Mouse (Mus musculus): ENCODE data around the gene Spock2.
"Not testable (repeated sequence)": the region's sequence is repeated elsewhere in the genome, so short reads cannot be mapped to it uniquely, and the experiment has no call there.

The Spock2 gene

DNA sequence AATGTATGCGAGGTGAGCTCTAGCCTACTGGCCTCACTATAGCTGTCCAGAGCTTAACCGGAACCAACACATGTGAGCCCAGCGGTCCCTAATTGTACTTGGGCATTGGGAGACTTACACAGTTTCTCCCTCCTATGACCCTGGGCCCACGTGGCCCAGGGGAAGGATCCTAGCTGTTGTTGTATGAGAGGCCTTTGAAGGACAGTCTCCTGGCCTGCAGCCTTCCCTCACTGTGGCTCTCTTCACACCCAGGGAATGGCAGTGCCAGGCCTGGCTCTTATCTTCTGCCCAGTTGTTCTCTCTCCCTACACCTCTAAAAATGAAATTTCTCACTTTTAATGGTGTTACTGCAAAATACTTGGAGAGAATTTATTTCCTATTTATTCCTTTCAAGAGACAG is 11.0 kb downstream of the Spock2 start:
- Histone ChIP-seq H3K27me3 (ENCODE audit: control insufficient read depth, insufficient read depth, low read length, poor library complexity, severe bottlenecking) (no peaks in the 10 kb centered on the region), H3K36me3 (ENCODE audit: control insufficient read depth, insufficient read depth, low read length, poor library complexity, severe bottlenecking) (no peaks in the 10 kb centered on the region)
- DNase-seq (ENCODE audit: low read depth, low spot score): no peak

DNA sequence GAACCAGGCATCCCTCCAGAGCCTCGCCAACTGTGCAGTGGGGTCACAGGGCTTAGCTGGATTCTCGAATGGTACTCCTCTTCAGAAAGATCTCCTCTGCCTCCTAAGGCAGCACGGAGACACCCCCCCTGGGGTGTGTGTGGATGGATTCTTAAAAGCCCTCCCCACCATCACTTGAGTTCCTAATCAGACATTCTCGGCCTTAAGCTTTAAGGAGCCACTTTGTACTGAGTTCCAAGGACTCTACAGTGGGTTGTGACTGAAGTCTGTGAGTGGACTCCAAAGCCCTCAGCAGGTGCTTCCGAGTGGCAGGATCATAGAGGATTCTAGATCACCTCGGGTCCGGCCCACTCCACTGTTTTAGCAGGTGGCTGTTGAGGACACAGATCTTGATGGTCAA is 12.4 kb downstream of the Spock2 start:
- H3K36me3 ChIP-seq (ENCODE audit: control insufficient read depth, insufficient read depth, low read length, poor library complexity, severe bottlenecking): no peaks in the 10 kb centered on the region
- no peaks in the 10 kb centered on the region for H3K27me3 ChIP-seq (ENCODE audit: control insufficient read depth, insufficient read depth, low read length, poor library complexity, severe bottlenecking)
- DNase-seq (ENCODE audit: low read depth, low spot score): no peak

DNA sequence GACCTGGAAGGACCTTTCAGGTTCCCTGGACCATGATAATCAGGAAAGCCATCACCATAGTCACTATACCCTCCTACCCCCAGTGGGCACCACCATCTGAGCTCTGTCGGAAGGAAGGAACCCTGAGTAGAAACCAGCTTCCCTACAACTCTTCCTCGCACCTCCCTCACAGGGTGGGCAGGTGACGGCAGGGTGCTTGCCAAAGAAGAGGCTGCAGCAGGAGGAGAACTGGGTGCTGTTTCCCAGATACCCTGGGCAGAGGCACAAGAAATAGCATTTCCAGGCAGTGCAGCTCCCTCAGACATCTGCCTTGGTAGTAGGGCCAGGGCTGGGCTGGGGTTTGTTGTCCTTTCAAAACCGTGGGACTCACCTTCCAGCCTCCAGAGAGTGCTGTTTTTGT is 14.6 kb downstream of the Spock2 start:
- no peaks in the 10 kb centered on the region for H3K27me3 ChIP-seq (ENCODE audit: control insufficient read depth, insufficient read depth, low read length, poor library complexity, severe bottlenecking)
- no peak for DNase-seq (ENCODE audit: low read depth, low spot score)
- H3K36me3 ChIP-seq (ENCODE audit: control insufficient read depth, insufficient read depth, low read length, poor library complexity, severe bottlenecking): no peaks in the 10 kb centered on the region

- H3K36me3 ChIP-seq (ENCODE audit: control insufficient read depth, insufficient read depth, low read length, poor library complexity, severe bottlenecking): no peaks in the 10 kb centered on the region
- peak; percentile 52 for DNase-seq (ENCODE audit: low read depth, low spot score)
- H3K27me3 ChIP-seq (ENCODE audit: control insufficient read depth, insufficient read depth, low read length, poor library complexity, severe bottlenecking): no peaks in the 10 kb centered on the region
Observed at GRCm38 (mm10) chr10:60124078-60124477, 18.1 kb downstream of the Spock2 start.

DNA sequence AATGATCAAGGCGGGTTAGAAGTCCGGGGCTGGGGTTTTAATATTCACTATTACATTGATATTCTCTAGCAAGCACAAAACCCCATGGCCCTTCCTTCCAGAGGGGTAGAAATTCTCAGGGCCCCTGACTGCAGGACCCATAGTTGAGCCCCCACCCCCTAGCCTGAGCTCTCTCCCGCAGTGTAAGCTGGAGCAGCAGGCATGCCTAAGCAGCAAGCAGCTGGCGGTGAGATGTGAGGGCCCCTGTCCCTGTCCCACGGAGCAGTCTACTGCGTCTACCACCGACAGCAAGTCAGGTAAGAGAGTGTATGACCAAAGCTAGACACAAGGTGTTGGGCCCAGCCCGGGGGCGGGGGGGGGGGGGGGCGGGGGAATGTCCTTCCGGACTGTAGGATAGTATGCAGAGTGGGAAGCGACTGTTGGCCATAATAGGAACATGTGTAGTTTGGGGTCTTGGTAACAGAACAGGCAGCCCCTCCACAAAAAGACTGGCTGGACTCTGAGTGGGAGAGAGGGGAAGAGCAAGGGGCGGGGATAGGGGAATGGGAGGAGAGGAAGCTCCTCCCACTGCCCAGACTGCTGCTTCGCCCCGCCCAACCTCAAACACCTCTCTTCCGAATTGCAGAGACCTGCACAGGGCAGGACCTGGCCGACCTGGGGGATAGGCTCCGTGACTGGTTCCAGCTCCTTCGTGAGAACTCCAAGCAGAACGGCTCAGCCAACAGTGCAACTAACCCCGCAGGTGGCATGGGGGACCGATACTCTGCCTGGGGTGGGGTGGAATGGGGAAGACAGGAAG is 19.7 kb downstream of the Spock2 start:
- no peaks in the 10 kb centered on the region for H3K36me3 ChIP-seq (ENCODE audit: control insufficient read depth, insufficient read depth, low read length, poor library complexity, severe bottlenecking)
- DNase-seq (ENCODE audit: low read depth, low spot score): peak; percentile 26
- H3K27me3 ChIP-seq (ENCODE audit: control insufficient read depth, insufficient read depth, low read length, poor library complexity, severe bottlenecking): no peaks in the 10 kb centered on the region

GRCm38 (mm10) chr10:60128287-60128686 is 22.3 kb downstream of the Spock2 start:
- DNase-seq (ENCODE audit: low read depth, low spot score): no peak
- H3K27me3 ChIP-seq (ENCODE audit: control insufficient read depth, insufficient read depth, low read length, poor library complexity, severe bottlenecking): no peaks in the 10 kb centered on the region
- H3K36me3 ChIP-seq (ENCODE audit: control insufficient read depth, insufficient read depth, low read length, poor library complexity, severe bottlenecking): no peaks in the 10 kb centered on the region

GRCm38 (mm10) chr10:60130504-60130903 is 24.5 kb downstream of the Spock2 start:
- Histone ChIP-seq H3K27me3 (ENCODE audit: control insufficient read depth, insufficient read depth, low read length, poor library complexity, severe bottlenecking) (no peaks in the 10 kb centered on the region), H3K36me3 (ENCODE audit: control insufficient read depth, insufficient read depth, low read length, poor library complexity, severe bottlenecking) (no peaks in the 10 kb centered on the region)
- no peak for DNase-seq (ENCODE audit: low read depth, low spot score)

DNA sequence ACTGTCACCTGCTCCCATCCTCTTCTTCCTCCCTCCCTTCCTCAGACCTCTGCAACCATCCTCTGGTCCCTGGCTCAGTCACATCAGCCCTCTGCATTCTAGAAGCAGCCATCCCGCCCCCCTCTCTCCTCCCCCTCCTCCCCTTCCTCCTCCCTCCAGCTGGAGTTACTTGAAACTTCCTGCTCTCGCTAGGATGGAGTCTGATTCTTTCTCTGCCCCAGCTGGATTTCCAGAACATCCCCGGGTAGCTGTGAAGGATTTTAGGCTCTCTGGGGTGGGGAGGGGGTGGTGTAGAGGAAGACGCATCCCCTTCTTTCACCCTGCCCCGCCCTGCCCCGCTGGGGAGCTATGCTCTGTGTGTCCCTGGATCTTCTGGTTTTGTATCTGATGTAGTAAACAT is 27.5 kb downstream of the Spock2 start:
- DNase-seq (ENCODE audit: low read depth, low spot score): no peak
- no peaks in the 10 kb centered on the region for H3K36me3 ChIP-seq (ENCODE audit: control insufficient read depth, insufficient read depth, low read length, poor library complexity, severe bottlenecking)
- H3K27me3 ChIP-seq (ENCODE audit: control insufficient read depth, insufficient read depth, low read length, poor library complexity, severe bottlenecking): no peaks in the 10 kb centered on the region

DNA sequence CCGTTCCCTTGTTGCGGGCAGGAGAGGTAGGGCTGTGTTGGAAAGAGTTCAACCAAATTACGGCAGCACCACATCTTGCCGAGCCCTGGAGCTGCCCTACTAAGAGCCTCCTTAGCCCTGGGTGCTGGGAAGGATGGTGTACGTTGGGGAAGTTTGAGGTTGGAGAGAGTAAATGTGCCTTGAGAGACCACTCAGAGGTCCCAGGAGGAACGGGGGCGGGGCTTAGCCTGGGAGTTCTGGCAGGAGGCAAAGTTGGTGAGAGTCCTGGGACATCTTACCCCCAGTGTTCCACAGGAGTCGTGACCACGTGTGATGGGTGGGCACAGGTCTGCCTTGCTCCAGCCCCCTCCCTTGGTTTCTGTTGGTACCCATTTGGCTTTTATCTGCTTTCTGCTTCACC is 28.2 kb downstream of the Spock2 start:
- DNase-seq (ENCODE audit: low read depth, low spot score): no peak

DNA sequence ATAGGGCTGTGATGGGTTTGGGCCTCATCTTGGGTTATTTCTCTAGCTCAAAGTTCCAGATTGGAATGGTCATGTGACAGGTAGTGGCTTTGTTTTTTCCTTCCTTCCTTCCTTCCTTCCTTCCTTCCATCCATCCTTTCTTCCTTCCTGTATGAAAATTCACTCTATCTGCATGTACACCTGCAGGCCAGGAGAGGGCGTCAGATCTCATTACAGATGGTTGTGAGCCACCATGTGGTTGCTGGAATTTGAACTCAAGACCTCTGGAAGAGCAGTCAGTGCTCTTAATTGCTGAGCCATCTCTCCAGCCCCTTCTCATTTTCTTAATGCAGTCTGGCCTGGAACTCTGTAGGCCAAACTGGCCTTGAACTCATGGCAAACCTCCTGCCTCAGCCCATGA is 30.0 kb downstream of the Spock2 start:
- not testable (repeated sequence) for H3K27me3 ChIP-seq (ENCODE audit: control insufficient read depth, insufficient read depth, low read length, poor library complexity, severe bottlenecking); DNase-seq (ENCODE audit: low read depth, low spot score); H3K36me3 ChIP-seq (ENCODE audit: control insufficient read depth, insufficient read depth, low read length, poor library complexity, severe bottlenecking)

More for the DNA sequence above, 28.2 kb downstream of the Spock2 start:
- Histone ChIP-seq H3K27me3 (ENCODE audit: control insufficient read depth, insufficient read depth, low read length, poor library complexity, severe bottlenecking) (no peaks in the 10 kb centered on the region), H3K36me3 (ENCODE audit: control insufficient read depth, insufficient read depth, low read length, poor library complexity, severe bottlenecking) (no peaks in the 10 kb centered on the region)

- H3K36me3 ChIP-seq (ENCODE audit: control insufficient read depth, insufficient read depth, low read length, poor library complexity, severe bottlenecking): no peaks in the 10 kb centered on the region
- no peaks in the 10 kb centered on the region for H3K27me3 ChIP-seq (ENCODE audit: control insufficient read depth, insufficient read depth, low read length, poor library complexity, severe bottlenecking)
- DNase-seq (ENCODE audit: low read depth, low spot score): no peak
Observed at GRCm38 (mm10) chr10:60136935-60137334, 30.9 kb downstream of the Spock2 start.

DNA sequence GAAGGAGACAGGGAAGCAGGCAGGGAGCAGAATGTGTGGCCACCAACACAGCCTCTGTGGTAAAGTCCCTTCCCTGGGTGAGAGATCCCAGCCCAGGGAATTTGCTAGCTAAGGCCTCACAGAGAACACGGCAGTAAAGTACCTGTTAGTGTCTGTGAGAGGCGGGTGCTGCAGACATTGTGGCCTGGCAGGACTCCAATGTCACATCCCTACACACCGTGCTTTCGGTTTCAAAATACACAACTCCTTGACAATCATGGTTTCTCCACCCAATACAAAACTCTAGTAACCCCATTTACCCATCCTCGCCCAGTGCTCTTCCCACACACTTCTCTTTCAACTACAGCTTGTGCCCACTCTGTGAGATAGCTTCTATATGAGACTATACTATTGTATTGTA is 32.7 kb downstream of the Spock2 start:
- no peaks in the 10 kb centered on the region for H3K36me3 ChIP-seq (ENCODE audit: control insufficient read depth, insufficient read depth, low read length, poor library complexity, severe bottlenecking)
- H3K27me3 ChIP-seq (ENCODE audit: control insufficient read depth, insufficient read depth, low read length, poor library complexity, severe bottlenecking): no peaks in the 10 kb centered on the region
- DNase-seq (ENCODE audit: low read depth, low spot score): no peak

GRCm38 (mm10) chr10:60140751-60141150 is 34.7 kb downstream of the Spock2 start:
- Histone ChIP-seq H3K27me3 (ENCODE audit: control insufficient read depth, insufficient read depth, low read length, poor library complexity, severe bottlenecking) (no peaks in the 10 kb centered on the region), H3K36me3 (ENCODE audit: control insufficient read depth, insufficient read depth, low read length, poor library complexity, severe bottlenecking) (no peaks in the 10 kb centered on the region)
- DNase-seq (ENCODE audit: low read depth, low spot score): no peak

GRCm38 (mm10) chr10:60141656-60142160 is 35.7 kb downstream of the Spock2 start:
- DNase-seq (ENCODE audit: low read depth, low spot score): no peak
- Histone ChIP-seq H3K27me3 (ENCODE audit: control insufficient read depth, insufficient read depth, low read length, poor library complexity, severe bottlenecking) (no peaks in the 10 kb centered on the region), H3K36me3 (ENCODE audit: control insufficient read depth, insufficient read depth, low read length, poor library complexity, severe bottlenecking) (no peaks in the 10 kb centered on the region)

- not testable (repeated sequence) for H3K36me3 ChIP-seq (ENCODE audit: control insufficient read depth, insufficient read depth, low read length, poor library complexity, severe bottlenecking); H3K27me3 ChIP-seq (ENCODE audit: control insufficient read depth, insufficient read depth, low read length, poor library complexity, severe bottlenecking)
- peak; percentile 24 for DNase-seq (ENCODE audit: low read depth, low spot score)
Observed at GRCm38 (mm10) chr10:60147510-60148047, 41.6 kb downstream of the Spock2 start.

All from splenic B cell, adult 2 months (primary cell).